Mouse (Mus musculus) frontal cortex, postnatal 10 days (tissue): ENCODE results near the gene Necab2.

Experiments
- DNase-seq, 2 experiments: peaks; one replicate each; pipeline ENCODE4 v3.0.0; 2022; ENCODE audit warnings: low spot score in 2 of 2, mixed read lengths in 1 of 2

Necab2 gene

GRCm38 (mm10) chr8:119452919-119453318 lies 6.4 kb downstream of the Necab2 start:
- no peak for DNase-seq

GRCm38 (mm10) chr8:119456045-119456444 lies 9.5 kb downstream of the Necab2 start:
- DNase-seq, result no peak

- DNase-seq, result no peak
Observed at GRCm38 (mm10) chr8:119459724-119460123, 13.2 kb downstream of the Necab2 start.

GRCm38 (mm10) chr8:119461356-119461755 lies 14.8 kb downstream of the Necab2 start:
- DNase-seq, result no peak

- no peak for DNase-seq
Observed at GRCm38 (mm10) chr8:119463709-119464108, 17.2 kb downstream of the Necab2 start.

GRCm38 (mm10) chr8:119466105-119466504 lies 19.6 kb downstream of the Necab2 start:
- DNase-seq, result peak; percentile 71 to 74

- DNase-seq, result no peak
Observed at GRCm38 (mm10) chr8:119466794-119467193, 20.3 kb downstream of the Necab2 start.

GRCm38 (mm10) chr8:119468091-119468490 lies 21.6 kb downstream of the Necab2 start:
- DNase-seq, result no peak

- DNase-seq, result no peak
Observed at GRCm38 (mm10) chr8:119478684-119479083, 32.2 kb downstream of the Necab2 start.

GRCm38 (mm10) chr8:119484145-119484896 lies 37.8 kb downstream of the Necab2 start:
- DNase-seq, result no peak

- no peak for DNase-seq
Observed at GRCm38 (mm10) chr8:119487093-119487492, 40.6 kb downstream of the Necab2 start.

GRCm38 (mm10) chr8:119496848-119497247 lies 50.3 kb downstream of the Necab2 start:
- DNase-seq, result peak in 1 of 2 experiments; percentile 27

GRCm38 (mm10) chr8:119499836-119500235 lies 53.3 kb downstream of the Necab2 start:
- no peak for DNase-seq

- no peak for DNase-seq
Observed at GRCm38 (mm10) chr8:119501598-119501997, 55.1 kb downstream of the Necab2 start, which contains the start of gene Slc38a8. Gene Slc38a8, minus strand, starts transcription at chr8:119501698.

- no peak for DNase-seq
Observed at GRCm38 (mm10) chr8:119502111-119502510, 55.6 kb downstream of the Necab2 start.

- DNase-seq, result no peak
Observed at GRCm38 (mm10) chr8:119503191-119503767, 56.8 kb downstream of the Necab2 start.

- no peak for DNase-seq
Observed at GRCm38 (mm10) chr8:119505488-119505887, 59.0 kb downstream of the Necab2 start.

- no peak for DNase-seq
Observed at GRCm38 (mm10) chr8:119506106-119506505, 59.6 kb downstream of the Necab2 start.

- DNase-seq, result no peak
Observed at GRCm38 (mm10) chr8:119510471-119510870, 64.0 kb downstream of the Necab2 start.

GRCm38 (mm10) chr8:119511722-119512121 lies 65.2 kb downstream of the Necab2 start:
- no peak for DNase-seq

- no peak for DNase-seq
Observed at GRCm38 (mm10) chr8:119513405-119513804, 66.9 kb downstream of the Necab2 start.

GRCm38 (mm10) chr8:119514940-119515339 lies 68.4 kb downstream of the Necab2 start:
- no peak for DNase-seq

GRCm38 (mm10) chr8:119515767-119516166 lies 69.2 kb downstream of the Necab2 start:
- no peak for DNase-seq
